Mouse (Mus musculus) left cerebral cortex, postnatal 14 days (tissue): ENCODE results near the gene Fasn. TPM values are rescaled to one million over a fixed set of nuclear protein-coding genes. Genes with fewer than 3 reads are reported as not detected.
"Not testable (repeated sequence)": the region's sequence is repeated elsewhere in the genome, so short reads cannot be mapped to it uniquely, and the experiment has no call there.

Experiments used
- DNase-seq, 2 experiments: peaks; one replicate each; pipeline ENCODE4 v3.0.0; 2021 to 2022; ENCODE audit warnings: low spot score in 2 of 2, mixed read lengths in 1 of 2
- intact Hi-C: fragments of 180-260 bp; cut with DNase I; formaldehyde crosslinking; loops from one replicate; pipeline ENCODE4 v1.15.1; 2025
- long read RNA-seq, 2 experiments: library from polyadenylated mRNA; stranded (forward); transcript quantifications; one replicate each; pipeline ENCODE4 v2.0.0; 2021
- total RNA-seq, 2 experiments: library from RNA; stranded (reverse); gene quantifications; 2 replicates each; pipeline ENCODE4 v1.2.3; 2021

Fasn gene
- 100 to 1,000 TPM; 207 to 211 TPM for total RNA-seq
- long read RNA-seq, experiment 1, full-length matches to known transcripts: 19 of 111 reads
- long read RNA-seq, experiment 1, partial matches to known transcripts: 81 of 111 reads
- long read RNA-seq, experiment 1, other reads (novel, unspliced or antisense): 11 of 111 reads
- long read RNA-seq, experiment 2, full-length matches to known transcripts: 17 of 95 reads
- long read RNA-seq, experiment 2, partial matches to known transcripts: 72 of 95 reads
- long read RNA-seq, experiment 2, other reads (novel, unspliced or antisense): 6 of 95 reads

GRCm38 (mm10) chr11:120823956-120824786 lies at the start of gene Fasn:
TSS of gene Fasn (minus strand) at chr11:120824547.
- intact Hi-C loops: loop anchor here (5.0 kb wide), 1 partner anchor 78 kb away; no protein-coding TSS in a partner anchor
- peak; percentile 98 to 99 for DNase-seq

DNA sequence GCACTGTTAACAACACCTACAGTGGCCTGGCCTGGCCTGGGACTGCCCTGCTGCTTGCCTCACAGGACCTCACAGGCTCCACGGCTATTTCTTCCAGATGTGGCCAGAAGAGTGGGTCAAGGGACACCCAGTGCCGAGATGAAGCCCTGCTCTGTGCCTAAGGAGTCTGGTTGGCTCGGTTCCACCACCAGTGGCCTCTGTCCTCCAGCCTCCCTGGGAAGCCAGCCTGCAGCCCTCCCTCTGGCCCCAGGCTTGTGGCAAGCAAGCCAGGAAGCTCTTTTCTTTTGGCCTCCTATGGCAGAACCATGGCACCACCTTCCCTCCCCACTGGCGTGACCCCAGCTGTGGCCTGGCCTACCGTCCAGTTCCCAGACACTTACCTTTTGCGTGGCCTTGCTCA lies 48.9 kb upstream of the Fasn start:
- DNase-seq: peak; percentile 15 to 23
- intact Hi-C loops: no loop called here

- no peak for DNase-seq
- intact Hi-C loops: no loop called here
Measured at GRCm38 (mm10) chr11:120871521-120871920, 47.2 kb upstream of the Fasn start.

GRCm38 (mm10) chr11:120865816-120866215 lies 41.5 kb upstream of the Fasn start:
- no peak for DNase-seq
- intact Hi-C loops: no loop called here

GRCm38 (mm10) chr11:120862819-120863218 lies 38.5 kb upstream of the Fasn start:
- no peak for DNase-seq
- intact Hi-C loops: no loop called here

DNA sequence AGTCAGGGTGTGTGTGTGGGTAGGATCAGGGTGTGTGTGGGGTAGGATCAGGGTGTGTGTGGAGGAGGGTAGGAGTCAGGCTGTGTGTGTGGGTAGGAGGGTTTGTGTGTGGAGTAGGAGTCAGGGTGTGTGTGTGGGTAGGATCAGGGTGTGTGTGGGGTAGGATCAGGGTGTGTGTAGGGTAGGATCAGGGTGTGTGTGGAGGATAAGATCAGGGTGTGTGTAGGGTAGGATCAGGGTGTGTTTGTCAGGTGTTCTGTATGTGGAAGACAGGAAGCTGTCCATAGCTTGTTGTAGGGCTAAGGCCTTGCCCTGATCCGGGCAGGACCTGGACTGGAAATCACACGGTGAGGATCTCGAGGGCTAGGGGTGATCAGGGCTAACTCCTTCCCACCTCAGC lies 31.6 kb upstream of the Fasn start:
- DNase-seq, intact Hi-C loops: not testable (repeated sequence)

DNA sequence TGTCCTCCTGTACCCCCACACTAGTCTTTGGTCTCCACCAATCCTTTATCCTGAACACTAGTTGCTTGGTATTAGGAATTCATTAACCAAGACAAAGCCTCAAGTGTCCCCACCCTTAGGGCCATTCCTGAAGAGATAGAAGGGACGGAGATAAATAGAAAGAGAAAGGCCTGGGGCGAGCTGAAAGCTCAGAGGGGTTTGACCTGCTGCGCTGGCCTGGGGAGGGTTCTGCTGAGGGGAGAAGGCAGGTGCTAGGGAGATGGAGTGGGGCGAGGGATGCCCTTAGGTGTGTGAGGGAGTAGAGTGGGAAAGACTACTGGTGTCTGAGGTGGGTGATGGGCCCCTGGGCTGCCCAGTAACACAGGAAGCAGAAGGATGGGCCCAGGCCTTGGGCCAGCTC lies 29.4 kb upstream of the Fasn start:
- DNase-seq: no peak
- intact Hi-C loops: no loop called here

- no peak for DNase-seq
- intact Hi-C loops: no loop called here
Measured at GRCm38 (mm10) chr11:120853158-120853557, 28.8 kb upstream of the Fasn start.

DNA sequence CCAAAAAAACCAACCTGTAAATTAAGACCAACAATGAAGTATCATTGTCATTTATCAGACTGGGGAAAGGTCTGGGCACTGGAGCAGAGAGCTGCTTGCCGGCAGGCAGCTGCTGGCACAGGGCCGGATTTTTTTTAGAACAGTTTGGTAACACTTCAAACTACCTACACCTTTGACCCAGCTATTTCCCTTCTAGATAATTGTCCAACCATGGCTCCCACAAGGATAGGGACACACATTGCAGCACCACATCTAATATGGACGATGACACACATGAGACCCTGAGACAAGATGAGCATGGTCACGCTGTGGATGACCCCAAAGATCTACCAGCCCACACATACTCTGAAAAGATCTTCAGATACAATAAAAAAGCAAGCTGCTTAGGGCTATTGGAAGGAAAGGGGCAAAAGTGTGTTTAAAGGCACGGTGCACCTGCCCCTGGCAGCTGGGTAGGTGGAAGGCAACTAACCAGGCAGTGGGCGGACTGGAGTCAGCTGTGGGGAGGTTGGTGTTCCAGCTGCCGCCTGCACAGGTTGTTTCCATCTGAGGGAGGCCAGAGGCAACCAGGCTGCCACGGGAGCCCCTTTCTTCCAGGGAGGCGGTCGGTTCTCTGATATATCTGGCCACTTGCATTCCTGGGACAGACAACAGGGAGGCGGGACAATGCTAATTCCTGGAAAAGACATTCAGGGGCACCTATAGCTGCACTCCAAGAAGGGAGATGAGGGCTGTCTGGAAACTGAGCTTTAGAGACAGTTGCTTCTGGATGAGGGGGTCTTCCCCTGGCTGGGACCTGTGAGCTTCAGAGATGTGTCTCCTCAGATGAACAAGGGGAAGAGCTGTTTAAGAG lies 28.0 kb upstream of the Fasn start:
- no peak for DNase-seq
- intact Hi-C loops: no loop called here

DNA sequence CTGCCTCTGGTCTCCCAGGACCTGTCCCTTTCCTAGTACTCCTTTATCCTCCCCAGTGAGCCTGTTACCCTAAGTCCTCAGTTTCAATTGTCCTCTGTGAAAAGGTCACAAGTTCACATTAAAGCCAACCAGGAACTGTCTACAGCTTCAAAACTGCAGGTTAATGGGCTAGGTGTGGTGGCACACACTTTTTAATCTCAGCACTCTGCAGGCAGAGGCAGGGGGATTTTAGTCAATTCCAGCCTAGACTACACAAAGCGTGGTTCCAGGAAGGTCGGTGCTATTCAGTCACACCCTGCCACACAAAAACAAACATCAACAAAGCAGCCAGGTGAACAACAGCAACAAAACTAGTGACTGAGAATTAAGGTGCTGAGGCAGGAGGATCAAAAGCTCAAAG lies 27.2 kb upstream of the Fasn start:
- intact Hi-C loops: no loop called here
- no peak for DNase-seq

DNA sequence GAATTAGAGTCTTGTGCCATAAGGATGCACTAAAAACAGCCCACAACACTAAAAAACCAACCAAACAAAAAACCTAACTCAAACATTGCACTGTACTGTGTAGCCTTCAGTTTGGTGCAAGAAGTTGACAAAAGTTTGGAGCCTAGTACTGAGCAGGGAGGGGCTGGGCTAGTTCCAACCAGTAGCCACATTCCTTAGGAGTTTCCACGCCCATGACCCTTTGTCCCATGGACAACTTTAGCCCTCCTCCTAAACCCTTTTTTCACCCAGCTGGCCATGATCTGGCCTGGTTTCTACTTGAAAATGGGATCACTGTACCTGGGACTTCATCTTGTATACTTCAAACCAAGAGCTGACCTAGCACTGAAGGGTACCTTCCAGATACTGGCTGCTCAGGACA lies 26.8 kb upstream of the Fasn start:
- no peak for DNase-seq
- intact Hi-C loops: no loop called here

GRCm38 (mm10) chr11:120850331-120851030 lies 26.1 kb upstream of the Fasn start:
- no peak for DNase-seq
- intact Hi-C loops: no loop called here

DNA sequence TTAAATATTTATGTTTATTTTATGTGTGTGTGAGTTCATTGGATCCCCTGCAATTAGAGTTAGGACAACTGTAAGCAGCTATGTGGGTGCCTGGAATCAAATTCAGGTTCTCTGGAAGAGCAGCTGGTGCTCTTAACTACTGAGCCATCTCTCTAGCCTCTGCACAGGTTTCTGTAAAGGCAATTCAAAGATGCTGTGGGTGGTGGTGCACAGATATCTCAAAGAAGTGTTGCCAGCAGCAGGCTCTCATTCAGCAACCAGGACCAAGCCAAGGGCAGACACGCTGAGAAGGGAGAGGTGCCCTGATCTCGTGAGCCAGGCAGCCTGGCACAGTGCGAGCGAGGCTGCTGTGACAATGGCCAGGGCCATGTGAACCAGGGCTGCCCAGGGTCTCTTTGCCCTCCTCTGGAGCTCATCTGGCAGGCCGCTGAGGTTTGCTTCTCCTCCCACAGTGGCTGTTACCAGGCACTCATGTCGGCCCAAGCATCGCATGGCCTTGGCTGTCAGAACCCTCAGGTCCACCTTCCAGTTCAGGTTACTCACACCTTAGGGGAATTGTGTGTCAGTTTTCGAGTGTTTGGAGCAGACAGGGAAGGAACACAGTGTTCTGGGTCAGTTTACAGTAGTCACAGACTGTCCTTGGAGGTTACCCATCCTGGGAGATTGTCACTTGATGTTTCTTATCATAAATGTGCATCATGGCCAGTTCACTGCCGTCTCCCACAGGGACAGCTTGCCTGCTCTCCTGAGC lies 22.6 kb upstream of the Fasn start:
- intact Hi-C loops: no loop called here
- no peak for DNase-seq

GRCm38 (mm10) chr11:120844329-120844728 lies 20.0 kb upstream of the Fasn start:
- no peak for DNase-seq
- intact Hi-C loops: no loop called here

DNA sequence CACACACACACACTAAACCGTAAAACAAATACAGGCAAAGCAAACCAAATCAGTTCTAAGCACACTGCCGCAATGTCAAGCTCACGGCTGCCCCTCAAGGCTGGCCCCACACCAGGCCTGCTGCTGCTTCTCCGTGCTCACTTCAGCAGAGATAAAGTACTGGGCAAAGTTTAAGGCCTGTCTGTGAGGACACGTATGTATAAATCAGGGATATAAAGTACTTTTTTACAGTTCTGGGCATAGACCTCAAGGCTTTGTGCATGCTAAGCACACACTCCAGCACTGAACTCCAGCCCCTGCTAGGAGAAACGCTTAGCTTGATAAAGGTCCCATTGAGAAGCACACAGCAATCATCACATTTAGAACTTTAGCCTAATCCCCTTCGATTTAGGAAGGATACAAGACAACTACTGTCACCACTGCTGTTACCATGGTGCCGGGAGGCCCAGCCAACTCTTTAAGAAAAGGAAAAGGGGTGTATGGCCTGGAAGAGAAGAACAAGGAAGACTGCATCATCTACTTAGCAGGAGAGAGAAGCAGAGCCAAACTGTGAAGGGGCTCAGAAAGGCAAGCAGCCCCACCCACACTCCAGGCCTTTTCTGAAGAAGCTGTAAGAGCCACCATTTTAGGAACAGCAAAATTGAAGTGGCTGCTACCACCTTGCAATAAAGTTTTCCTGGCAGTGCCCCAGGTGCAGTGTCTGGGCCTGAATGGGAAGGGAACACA lies 9.4 kb upstream of the Fasn start:
- no peak for DNase-seq
- intact Hi-C loops: no loop called here

DNA sequence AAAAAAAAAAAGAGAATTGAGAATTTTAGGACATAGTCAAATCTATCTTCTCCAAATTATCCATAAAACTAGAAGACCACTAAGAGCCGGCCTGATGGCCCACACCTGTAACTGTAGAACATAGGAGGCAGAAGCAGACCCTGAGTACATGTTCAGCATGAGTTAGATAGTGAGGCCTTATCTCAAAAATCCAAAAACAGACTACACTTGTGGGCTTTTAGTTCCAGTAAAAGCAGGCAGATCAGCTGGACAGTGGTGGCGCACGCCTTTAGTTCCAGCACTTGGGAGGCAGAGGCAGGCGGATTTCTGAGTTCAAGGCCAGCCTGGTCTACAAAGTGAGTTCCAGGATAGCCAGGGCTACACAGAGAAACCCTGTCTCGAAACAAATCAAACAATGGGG lies 8.6 kb upstream of the Fasn start:
- DNase-seq, intact Hi-C loops: not testable (repeated sequence)

- no peak for DNase-seq
- intact Hi-C loops: no loop called here
Measured at GRCm38 (mm10) chr11:120831659-120832440, 7.5 kb upstream of the Fasn start.
